Mouse (Mus musculus) heart, postnatal 25 days (tissue): ENCODE measurements around the gene Gna15. TPM values are rescaled to one million over a fixed set of nuclear protein-coding genes. Genes with fewer than 3 reads are reported as not detected.

Source experiments
- DNase-seq: peaks from one replicate; pipeline ENCODE4 v3.0.0; 2022; ENCODE audit warnings: low spot score
- intact Hi-C: fragments of 180-260 bp; cut with DNase I; formaldehyde crosslinking; loops from one replicate; pipeline ENCODE4 v1.15.1; 2025
- microRNA-seq: library from miRNA; unstranded; fragments of <30 nt; microRNA quantifications from one replicate; pipeline ENCODE4 v1.2.0, GENCODE M21; 2022
- total RNA-seq, 2 experiments: library from RNA; stranded (reverse); gene quantifications; 2 replicates each; pipeline ENCODE4 v1.2.3; 2021

The Gna15 gene
- total RNA-seq, 2 experiments from 2014 or later: 0.81 to 1.0 TPM

- DNase-seq: no peak
- intact Hi-C loops: no loop called here
These were observed 65.8 kb downstream of the Gna15 start for GRCm38 (mm10) chr10:81458267-81458666.

- intact Hi-C loops: no loop called here
- no peak for DNase-seq
These were observed 66.4 kb downstream of the Gna15 start for GRCm38 (mm10) chr10:81457624-81458023.

- intact Hi-C loops: no loop called here
These were observed 67.0 kb downstream of the Gna15 start for GRCm38 (mm10) chr10:81456983-81457563.

GRCm38 (mm10) chr10:81455181-81455895 is 68.7 kb downstream of the Gna15 start, which contains the start of gene Nfic:
Gene Nfic, minus strand, starts transcription at chr10:81455635.
- no peak for DNase-seq
- intact Hi-C loops: no loop called here

More at GRCm38 (mm10) chr10:81456983-81457563, 67.0 kb downstream of the Gna15 start:
- no peak for DNase-seq

GRCm38 (mm10) chr10:81454106-81454505 is 69.9 kb downstream of the Gna15 start:
- no peak for DNase-seq
- intact Hi-C loops: no loop called here

- DNase-seq: no peak
- intact Hi-C loops: no loop called here
These were observed 71.1 kb downstream of the Gna15 start for GRCm38 (mm10) chr10:81452947-81453288.

Small RNA genes within 50 kb of the gene (microRNA-seq; reads per million reads assigned to microRNA genes)
- gene Gm25595: not detected

Other genes starting within 250 kb of the Gna15 start
- not detected for gene Tjp3, start 232.6 kb downstream of the Gna15 start, total RNA-seq
- 10 to 100 TPM; 30.0 to 33.7 TPM for gene Pip5k1c, start 231.3 kb downstream of the Gna15 start, total RNA-seq
- gene Cactin, start 203.1 kb downstream of the Gna15 start, total RNA-seq: 10 to 100 TPM; 13.5 to 16.6 TPM
- gene Tbxa2r, start 195.5 kb downstream of the Gna15 start, total RNA-seq: 1 to 10 TPM; 4.8 to 5.7 TPM
- gene Gipc3, start 181.0 kb downstream of the Gna15 start, total RNA-seq: 1 to 10 TPM; 4.8 to 5.4 TPM
- 10 to 100 TPM; 68.7 to 70.2 TPM for gene Hmg20b, start 173.7 kb downstream of the Gna15 start, total RNA-seq
- 10 to 100 TPM; 12.5 to 13.7 TPM for gene Mfsd12, start 166.7 kb downstream of the Gna15 start, total RNA-seq
- gene 4930404N11Rik, start 158.4 kb downstream of the Gna15 start, total RNA-seq: 1 to 10 TPM in 1 of 2 experiments, under 1 TPM in 1; 0.78 to 1.2 TPM
- 10 to 100 TPM; 27.7 to 32.3 TPM for gene Fzr1, start 145.7 kb downstream of the Gna15 start, total RNA-seq
- 10 to 100 TPM; 52.0 to 56.2 TPM for gene Dohh, start 139.8 kb downstream of the Gna15 start, total RNA-seq
- under 1 TPM; 0.61 to 0.78 TPM for gene Gm48551, start 139.8 kb downstream of the Gna15 start, total RNA-seq
- under 1 TPM in 1 of 2 experiments, not detected in 1; 0.70 TPM for gene Gm48552, start 135.2 kb downstream of the Gna15 start, total RNA-seq
- 1 to 10 TPM; 2.0 TPM for gene Smim24, start 131.2 kb downstream of the Gna15 start, total RNA-seq
- gene Nfic, start 68.6 kb downstream of the Gna15 start, total RNA-seq: 100 to 1,000 TPM; 110 to 130 TPM
- gene Celf5, start 41.5 kb downstream of the Gna15 start, total RNA-seq: under 1 TPM; 0.17 to 0.47 TPM
- gene Ncln, start 27.8 kb downstream of the Gna15 start, total RNA-seq: 10 to 100 TPM; 65.3 to 65.6 TPM
- 1 to 10 TPM; 1.0 to 1.1 TPM for gene S1pr4, start 24.1 kb downstream of the Gna15 start, total RNA-seq
- 10 to 100 TPM; 49.6 to 54.6 TPM for gene Gna11, start 21.0 kb upstream of the Gna15 start, total RNA-seq
- 1,000 to 10,000 TPM; 1,086 to 1,128 TPM for gene Aes, start 35.3 kb upstream of the Gna15 start, total RNA-seq
- gene Tle2, start 50.3 kb upstream of the Gna15 start, total RNA-seq: 1 to 10 TPM; 8.4 to 9.7 TPM
- 1 to 10 TPM; 6.7 to 7.4 TPM for gene Tle6, start 76.8 kb upstream of the Gna15 start, total RNA-seq
- 1 to 10 TPM; 1.9 to 2.8 TPM for gene BC025920, start 82.0 kb upstream of the Gna15 start, total RNA-seq
- gene Sirt6, start 103.6 kb upstream of the Gna15 start, total RNA-seq: 1 to 10 TPM; 8.0 to 8.5 TPM
- 10 to 100 TPM in 1 of 2 experiments, 1 to 10 TPM in 1; 9.4 to 10.1 TPM for gene Ankrd24, start 104.3 kb upstream of the Gna15 start, total RNA-seq
- gene Gm10778, start 124.8 kb upstream of the Gna15 start, total RNA-seq: 1 to 10 TPM; 1.7 to 3.0 TPM
- 1 to 10 TPM; 3.7 to 6.5 TPM for gene Zfp433, start 180.6 kb upstream of the Gna15 start, total RNA-seq
- 1 to 10 TPM; 2.1 to 3.0 TPM for gene Gm3055, start 246.9 kb upstream of the Gna15 start, total RNA-seq